Mouse (Mus musculus): ENCODE data around the gene Capzb.

- no peak for TF ChIP-seq POLR2A (IDR thresholded peaks at IDR 0.05; ENCODE audit: low read depth, low read length)
- no peak for TF ChIP-seq CTCF (IDR thresholded peaks at IDR 0.05; ENCODE audit: extremely low read depth, insufficient read depth, insufficient read length, insufficient replicate concordance)
Measured at GRCm38 (mm10) chr4:139298671-139299366, 106.1 kb downstream of the Capzb start.

Measured in spleen, adult 2 months (tissue).